Mouse (Mus musculus) stomach, embryonic 15.5 days (tissue): ENCODE data around the gene Myh6. TPM values are rescaled to one million over a fixed set of nuclear protein-coding genes. Genes with fewer than 3 reads are reported as not detected.
"Not testable (repeated sequence)": the region's sequence is repeated elsewhere in the genome, so short reads cannot be mapped to it uniquely, and the experiment has no call there.

Source experiments
- ATAC-seq: fragments of 200-750 bp; cut with Nextera tagmentation; 2 replicates; pipeline ENCODE4 v1.8.0; 2017; ENCODE audit warnings: low read depth, moderate number of reproducible peaks, moderate TSS enrichment; ENCODE audit not compliant: insufficient read depth, low FRiP score
- H3K27ac ChIP-seq: fragments of 300-500 bp; sonication (generic); 2 replicates; pipeline ENCODE4 v1.5.1; 2015; ENCODE audit warnings: mild to moderate bottlenecking, inconsistent platforms
- H3K27me3 ChIP-seq: fragments of 300-500 bp; sonication (generic); replicated peaks from 2 replicates; pipeline ENCODE4 v1.6.1; 2015; ENCODE audit warnings: inconsistent platforms
- H3K36me3 ChIP-seq: fragments of 300-500 bp; sonication (generic); 2 replicates; pipeline ENCODE4 v1.6.1; 2015; ENCODE audit warnings: inconsistent platforms
- H3K4me1 ChIP-seq: fragments of 300-500 bp; sonication (generic); 2 replicates; pipeline ENCODE4 v1.6.1; 2015; ENCODE audit warnings: inconsistent platforms
- H3K4me2 ChIP-seq: fragments of 300-500 bp; sonication (generic); 2 replicates; pipeline ENCODE4 v1.6.1; 2015; ENCODE audit warnings: mild to moderate bottlenecking, inconsistent platforms
- H3K4me3 ChIP-seq: fragments of 300-500 bp; sonication (generic); replicated peaks from 2 replicates; pipeline ENCODE4 v1.5.1; 2015; ENCODE audit warnings: inconsistent platforms
- H3K9ac ChIP-seq: fragments of 300-500 bp; sonication (generic); 2 replicates; pipeline ENCODE4 v1.6.1; 2015; ENCODE audit warnings: inconsistent platforms
- H3K9me3 ChIP-seq: fragments of 300-500 bp; sonication (generic); 2 replicates; pipeline ENCODE4 v1.6.1; 2016; ENCODE audit warnings: inconsistent platforms
- WGBS: fragments of 180-500 bp; shearing (Covaris S2); methylation state at CpG from one replicate; pipeline ENCODE4 v1.1.7; 2015; 5-methylcytosine and 5-hydroxymethylcytosine counted together
- polyA plus RNA-seq: library from polyadenylated mRNA; unstranded; fragments of >200 nt; fragmentation: Nextera tagmentation; extraction: Ambion mirVana; gene quantifications from 2 replicates; pipeline ENCODE4 v1.2.1, GENCODE M21; 2015

The Myh6 gene
- polyA plus RNA-seq, 1 experiment from 2014 or later, result 2.3 TPM

DNA sequence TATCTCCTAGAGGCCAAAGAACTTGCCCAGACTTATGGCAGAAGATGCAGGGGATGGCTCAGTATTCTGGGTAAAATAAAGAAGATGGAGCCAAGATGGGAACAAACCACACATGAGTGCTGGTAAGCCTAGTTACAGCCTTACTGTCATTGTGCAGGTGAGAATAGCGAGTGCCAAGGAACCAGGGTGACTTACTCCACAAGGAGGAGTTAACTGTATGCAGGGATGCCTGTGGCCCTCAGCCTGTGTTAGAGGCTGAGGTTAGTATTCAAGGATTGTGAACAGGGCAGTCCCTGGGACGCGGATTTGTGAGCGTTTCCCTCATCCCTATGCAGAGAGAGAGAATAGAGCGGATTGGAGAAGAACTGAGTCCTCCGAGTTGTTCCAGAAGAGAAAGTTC lies 15.1 kb downstream of the Myh6 start:
- Histone ChIP-seq H3K36me3 (no peaks in the 10 kb centered on the region), H3K27ac (no peak overlapping the region), H3K4me2 (no peak overlapping the region), H3K27me3 (no peaks in the 10 kb centered on the region), H3K4me1 (no peaks in the 10 kb centered on the region), H3K9ac (no peak overlapping the region), H3K4me3 (no peak overlapping the region), H3K9me3 (no peaks in the 10 kb centered on the region)
- no peak for ATAC-seq
- 88% methylated on average over 6 of the region's 6 CpGs for WGBS

GRCm38 (mm10) chr14:54950493-54950892 lies 16.2 kb downstream of the Myh6 start:
- H3K9ac ChIP-seq, result no peak overlapping the region
- no peak overlapping the region for H3K4me2 ChIP-seq
- no peaks in the 10 kb centered on the region for H3K4me1 ChIP-seq
- no peaks in the 10 kb centered on the region for H3K9me3 ChIP-seq
- 58% methylated on average over 12 of the region's 12 CpGs for WGBS
- H3K27me3 ChIP-seq, result no peaks in the 10 kb centered on the region
- H3K27ac ChIP-seq, result no peak overlapping the region
- H3K36me3 ChIP-seq, result no peaks in the 10 kb centered on the region
- no peak for ATAC-seq
- H3K4me3 ChIP-seq, result no peak overlapping the region

- Histone ChIP-seq H3K36me3 (no peaks in the 10 kb centered on the region), H3K9me3 (no peaks in the 10 kb centered on the region), H3K4me3 (no peak overlapping the region), H3K27ac (no peak overlapping the region), H3K4me2 (no peak overlapping the region), H3K4me1 (no peaks in the 10 kb centered on the region), H3K9ac (no peak overlapping the region), H3K27me3 (no peaks in the 10 kb centered on the region)
- ATAC-seq, result no peak
- 80% methylated on average over 9 of the region's 9 CpGs for WGBS
Measured at GRCm38 (mm10) chr14:54948781-54949180, 17.9 kb downstream of the Myh6 start.

DNA sequence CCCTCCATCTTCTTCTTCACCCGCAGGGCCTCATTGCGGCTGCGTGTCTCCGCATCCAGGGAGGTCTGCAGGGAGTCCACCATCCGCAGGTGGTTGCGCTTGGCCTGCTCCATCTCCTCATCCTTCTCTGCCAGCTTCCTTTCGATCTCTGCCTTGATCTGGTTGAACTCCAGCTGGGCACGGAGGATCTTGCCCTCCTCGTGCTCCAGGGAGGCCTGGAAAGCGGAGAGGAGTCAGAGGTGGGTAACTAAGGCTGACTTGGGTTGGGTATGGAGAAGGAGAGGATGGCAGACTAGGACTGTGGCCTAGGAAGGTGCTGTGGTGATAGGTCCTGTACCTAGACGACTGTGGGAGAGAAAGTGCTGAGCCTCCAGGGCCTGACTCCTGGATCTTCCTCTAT lies 19.7 kb downstream of the Myh6 start:
- not testable (repeated sequence) for H3K27ac ChIP-seq, H3K4me1 ChIP-seq, H3K27me3 ChIP-seq, H3K9ac ChIP-seq, H3K4me3 ChIP-seq, H3K36me3 ChIP-seq, H3K4me2 ChIP-seq, ATAC-seq, H3K9me3 ChIP-seq
- WGBS, result 85% methylated on average over 11 of the region's 11 CpGs

GRCm38 (mm10) chr14:54945975-54946704 lies 20.6 kb downstream of the Myh6 start:
- ATAC-seq, result no peak
- no peak overlapping the region for H3K27ac ChIP-seq
- no peak overlapping the region for H3K9ac ChIP-seq
- H3K36me3 ChIP-seq, result no peaks in the 10 kb centered on the region
- H3K4me2 ChIP-seq, result no peak overlapping the region
- H3K4me1 ChIP-seq, result no peaks in the 10 kb centered on the region
- H3K9me3 ChIP-seq, result no peaks in the 10 kb centered on the region
- 76% methylated on average over 19 of the region's 19 CpGs for WGBS
- H3K4me3 ChIP-seq, result no peak overlapping the region
- H3K27me3 ChIP-seq, result no peaks in the 10 kb centered on the region

DNA sequence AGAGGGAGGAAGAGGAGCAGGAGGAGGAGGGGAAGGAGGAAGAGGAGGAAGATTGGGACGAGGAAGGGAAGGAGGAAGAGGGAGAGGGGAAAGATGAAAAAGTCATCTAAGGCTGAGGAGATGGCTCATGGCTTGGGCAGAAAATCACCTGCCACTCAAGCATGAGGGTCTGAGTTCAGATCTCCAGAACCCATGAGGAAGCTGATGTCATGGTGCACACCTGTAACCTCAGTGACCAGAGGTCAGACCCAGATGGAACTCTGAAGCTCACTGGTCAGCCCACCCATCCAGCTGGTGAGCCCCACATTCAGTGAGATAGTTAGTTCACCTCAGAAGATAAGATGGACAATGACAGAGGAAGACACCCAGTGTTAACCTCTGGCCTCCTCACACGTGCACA lies 21.8 kb downstream of the Myh6 start:
- H3K9me3 ChIP-seq, result no peaks in the 10 kb centered on the region
- ATAC-seq, result no peak
- 58% methylated on average over 2 of the region's 2 CpGs for WGBS

GRCm38 (mm10) chr14:54943971-54944370 lies 22.8 kb downstream of the Myh6 start:
- H3K9ac ChIP-seq, result no peak overlapping the region
- WGBS, result 92% methylated on average over 7 of the region's 7 CpGs
- no peaks in the 10 kb centered on the region for H3K4me1 ChIP-seq
- no peak overlapping the region for H3K27ac ChIP-seq
- H3K27me3 ChIP-seq, result no peaks in the 10 kb centered on the region
- no peaks in the 10 kb centered on the region for H3K9me3 ChIP-seq
- ATAC-seq, result no peak
- no peak overlapping the region for H3K4me3 ChIP-seq
- H3K4me2 ChIP-seq, result no peak overlapping the region
- H3K36me3 ChIP-seq, result no peaks in the 10 kb centered on the region

More for the DNA sequence above, 21.8 kb downstream of the Myh6 start:
- no peak overlapping the region for H3K4me3 ChIP-seq
- H3K27me3 ChIP-seq, result no peaks in the 10 kb centered on the region
- no peak overlapping the region for H3K4me2 ChIP-seq
- no peaks in the 10 kb centered on the region for H3K36me3 ChIP-seq
- no peaks in the 10 kb centered on the region for H3K4me1 ChIP-seq
- H3K27ac ChIP-seq, result no peak overlapping the region
- H3K9ac ChIP-seq, result no peak overlapping the region

DNA sequence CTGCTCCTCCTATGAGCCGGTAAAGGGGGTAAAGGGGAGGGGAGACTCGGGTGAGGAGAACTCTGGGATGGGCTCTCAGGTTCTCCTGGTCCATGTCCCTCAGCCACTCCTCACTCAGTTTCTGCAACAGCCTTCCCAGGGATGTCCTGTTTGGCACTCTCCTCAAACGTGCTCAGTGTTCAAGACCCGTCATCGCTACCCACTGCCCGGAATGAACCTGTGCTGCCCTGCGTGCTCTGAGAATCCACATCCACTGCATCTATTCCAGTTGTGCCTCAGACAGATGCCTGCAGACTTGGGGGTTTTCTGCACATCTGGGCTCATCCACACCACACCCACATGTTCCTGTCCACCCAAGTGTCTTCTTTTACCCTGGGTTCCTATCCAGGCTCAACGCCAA lies 24.2 kb downstream of the Myh6 start:
- ATAC-seq, result no peak
- 87% methylated on average over 8 of the region's 8 CpGs for WGBS

DNA sequence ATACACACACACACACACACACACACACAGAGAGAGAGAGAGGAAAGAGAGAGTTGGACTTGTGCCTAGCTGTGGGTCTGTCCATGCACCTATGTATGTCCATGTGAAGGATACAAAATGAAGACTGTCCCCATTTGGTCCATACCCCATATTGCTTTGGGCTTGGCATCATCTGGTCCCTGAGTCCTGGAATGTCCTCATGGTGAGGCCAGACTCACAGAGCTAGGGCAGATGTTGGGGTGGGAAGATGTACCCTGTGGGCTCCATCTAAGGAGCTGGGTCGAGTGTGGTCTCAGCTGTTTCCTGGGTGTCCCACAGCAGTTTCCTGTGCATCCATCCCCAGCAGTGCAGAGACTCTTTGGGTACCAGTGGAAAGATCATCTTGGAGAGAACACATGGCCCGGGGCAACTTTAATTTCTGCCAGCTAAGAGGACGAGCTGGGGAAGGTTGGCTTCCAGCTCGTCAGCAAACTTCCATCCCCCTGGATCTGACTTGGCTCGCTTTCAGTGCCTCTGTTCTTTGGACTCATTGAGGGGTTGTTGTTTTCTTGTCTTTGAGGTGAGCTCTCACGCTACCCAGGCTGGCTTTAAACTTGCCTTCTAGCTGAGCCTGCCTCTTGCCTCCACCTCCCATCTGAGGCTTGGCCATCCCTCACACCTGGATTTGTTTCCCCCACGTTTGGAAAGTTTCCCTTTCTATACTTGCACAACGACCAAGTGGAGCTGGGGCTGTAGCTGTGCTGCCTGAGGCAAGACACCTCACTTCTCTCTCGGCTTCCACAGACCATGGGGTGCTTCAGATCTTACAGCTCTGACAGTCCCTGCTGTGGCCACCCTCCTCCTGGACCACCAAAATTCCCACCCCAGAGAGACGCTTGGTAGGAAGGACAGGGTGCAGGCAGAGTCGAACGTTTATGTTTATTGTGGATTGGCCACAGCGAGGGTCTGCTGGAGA lies 25.4 kb downstream of the Myh6 start:
- 56% methylated on average over 13 of the region's 13 CpGs for WGBS
- H3K9me3 ChIP-seq, result no peaks in the 10 kb centered on the region
- no peaks in the 10 kb centered on the region for H3K27me3 ChIP-seq
- no peaks in the 10 kb centered on the region for H3K36me3 ChIP-seq
- no peak overlapping the region for H3K27ac ChIP-seq
- no peak overlapping the region for H3K4me2 ChIP-seq
- ATAC-seq, result no peak
- no peak overlapping the region for H3K9ac ChIP-seq
- H3K4me1 ChIP-seq, result no peaks in the 10 kb centered on the region
- no peak overlapping the region for H3K4me3 ChIP-seq

More for the DNA sequence above, 24.2 kb downstream of the Myh6 start:
- Histone ChIP-seq H3K4me3 (no peak overlapping the region), H3K4me1 (no peaks in the 10 kb centered on the region), H3K27ac (no peak overlapping the region), H3K36me3 (no peaks in the 10 kb centered on the region), H3K9ac (no peak overlapping the region), H3K9me3 (no peaks in the 10 kb centered on the region), H3K4me2 (no peak overlapping the region), H3K27me3 (no peaks in the 10 kb centered on the region)

- H3K9ac ChIP-seq, result no peak overlapping the region
- H3K4me2 ChIP-seq, result no peak overlapping the region
- WGBS, result 80% methylated on average over 3 of the region's 3 CpGs
- H3K4me3 ChIP-seq, result no peak overlapping the region
- H3K36me3 ChIP-seq, result no peaks in the 10 kb centered on the region
- H3K27ac ChIP-seq, result no peak overlapping the region
- H3K4me1 ChIP-seq, result 0 out of 2 replicates have a peak, but pooled peaks cover 3% of the 10 kb centered on the region
- ATAC-seq, result no peak
- no peaks in the 10 kb centered on the region for H3K27me3 ChIP-seq
- H3K9me3 ChIP-seq, result no peaks in the 10 kb centered on the region
Measured at GRCm38 (mm10) chr14:54940176-54940530, 26.6 kb downstream of the Myh6 start.

DNA sequence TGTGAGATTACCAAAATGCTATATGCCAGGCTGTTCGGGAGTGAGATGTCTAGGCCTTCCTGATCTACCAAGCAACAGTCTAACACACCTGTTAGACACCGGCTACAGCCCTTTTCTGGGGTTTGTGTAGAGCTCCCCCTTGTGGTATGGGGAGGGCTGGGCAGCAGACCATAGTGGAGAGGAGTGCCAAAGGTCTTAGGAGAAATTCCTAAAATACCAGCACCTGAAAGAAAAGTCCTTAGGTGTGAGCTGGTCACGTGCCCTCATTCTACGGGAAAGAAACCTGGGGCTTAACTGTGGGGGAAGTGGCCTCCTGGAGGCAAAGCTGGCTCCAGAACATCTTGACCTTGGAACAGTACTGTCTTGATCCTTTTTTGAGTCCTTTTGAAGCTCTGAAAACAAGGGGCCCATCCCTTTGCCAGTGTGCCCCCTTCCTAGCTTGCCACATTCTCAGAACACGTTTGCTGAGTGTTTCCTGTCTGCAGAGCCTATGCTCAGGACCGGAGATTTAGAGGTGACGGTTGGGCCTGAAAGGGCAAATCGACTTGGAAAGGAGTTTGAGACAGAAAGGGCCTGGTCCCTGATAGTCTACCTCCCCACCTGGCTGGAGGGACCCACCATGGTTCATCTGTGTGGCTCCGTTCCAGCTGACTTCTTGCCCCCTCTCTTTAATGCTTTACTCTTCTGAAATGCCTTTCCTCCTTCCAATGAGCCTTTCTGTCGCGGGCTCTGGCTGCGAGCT lies 27.1 kb downstream of the Myh6 start:
- 0 out of 2 replicates have a peak, but pooled peaks cover 3% of the 10 kb centered on the region for H3K4me1 ChIP-seq
- no peak overlapping the region for H3K4me3 ChIP-seq
- no peaks in the 10 kb centered on the region for H3K27me3 ChIP-seq
- WGBS, result 53% methylated on average over 12 of the region's 12 CpGs
- H3K36me3 ChIP-seq, result no peaks in the 10 kb centered on the region
- H3K9ac ChIP-seq, result no peak overlapping the region
- H3K27ac ChIP-seq, result no peak overlapping the region
- H3K4me2 ChIP-seq, result no peak overlapping the region
- peak; percentile 56; the same call in 1 of the 2 replicates for ATAC-seq
- no peaks in the 10 kb centered on the region for H3K9me3 ChIP-seq
